Mouse (Mus musculus) macrophage (primary cell): ENCODE measurements around the gene Prss53. TPM values are rescaled to one million over a fixed set of nuclear protein-coding genes. Genes with fewer than 3 reads are reported as not detected.
"Not testable (repeated sequence)": the region's sequence is repeated elsewhere in the genome, so short reads cannot be mapped to it uniquely, and the experiment has no call there.

Experiments
- H3K27ac ChIP-seq: fragments of 350-480 bp; formaldehyde crosslinking; 2 replicates; pipeline ENCODE4 v1.9.0; 2021
- H3K36me3 ChIP-seq: fragments of 350-480 bp; formaldehyde crosslinking; 2 replicates; pipeline ENCODE4 v1.9.0; 2021; ENCODE audit errors: inconsistent target
- H3K4me3 ChIP-seq: fragments of 350-480 bp; formaldehyde crosslinking; 2 replicates; pipeline ENCODE4 v1.9.0; 2021; ENCODE audit errors: inconsistent target
- H3K79me2 ChIP-seq: fragments of 350-480 bp; formaldehyde crosslinking; 2 replicates; pipeline ENCODE4 v1.9.0; 2021; ENCODE audit errors: inconsistent target
- WGBS: methylation state at CpG from one replicate; pipeline ENCODE4 v1.1.7; 2026; ENCODE audit warnings: inconsistent platforms; ENCODE audit not compliant: missing documents; 5-methylcytosine and 5-hydroxymethylcytosine counted together
- polyA plus RNA-seq: library from polyadenylated mRNA; stranded (reverse); fragments of 250-400 nt; gene quantifications from 3 replicates; pipeline ENCODE4 v1.2.4, GENCODE M21; 2018; ENCODE audit warnings: inconsistent platforms

The Prss53 gene
- polyA plus RNA-seq, 1 experiment from 2014 or later: not detected

- H3K27ac ChIP-seq: no peak overlapping the region
- H3K36me3 ChIP-seq: no peaks in the 10 kb centered on the region
- no peak overlapping the region for H3K4me3 ChIP-seq
- H3K79me2 ChIP-seq: no peaks in the 10 kb centered on the region
- WGBS: 72% methylated on average over 9 of the region's 10 CpGs
Measured at GRCm38 (mm10) chr7:127898179-127898956, 7.6 kb upstream of the Prss53 start.

- H3K36me3 ChIP-seq: no peaks in the 10 kb centered on the region; the same call in 1 of the 2 replicates
- 98% methylated on average over 7 of the region's 7 CpGs for WGBS
- no peaks in the 10 kb centered on the region for H3K79me2 ChIP-seq
- H3K4me3 ChIP-seq: no peak overlapping the region
- no peak overlapping the region for H3K27ac ChIP-seq
Measured at GRCm38 (mm10) chr7:127897542-127897941, 6.8 kb upstream of the Prss53 start.

- H3K27ac ChIP-seq: no peak overlapping the region
Measured at GRCm38 (mm10) chr7:127896384-127896783, 5.6 kb upstream of the Prss53 start.

GRCm38 (mm10) chr7:127895891-127896290 lies 5.1 kb upstream of the Prss53 start:
- H3K4me3 ChIP-seq: peak overlapping the region; percentile 58
- not testable (repeated sequence) for H3K79me2 ChIP-seq, H3K36me3 ChIP-seq, H3K27ac ChIP-seq
- WGBS: 67% methylated on average over 6 of the region's 7 CpGs

More at GRCm38 (mm10) chr7:127896384-127896783, 5.6 kb upstream of the Prss53 start:
- H3K36me3 ChIP-seq: no peaks in the 10 kb centered on the region; the same call in 1 of the 2 replicates
- no peak overlapping the region for H3K4me3 ChIP-seq
- WGBS: 75% methylated on average over 11 of the region's 13 CpGs
- H3K79me2 ChIP-seq: no peaks in the 10 kb centered on the region

GRCm38 (mm10) chr7:127895442-127895841 lies 4.7 kb upstream of the Prss53 start, which contains the start of the genes Gm21974 and Vkorc1:
TSS of gene Gm21974 (minus strand) at chr7:127895454.
TSS of gene Vkorc1 (minus strand) at chr7:127895617.
- Histone ChIP-seq H3K27ac (0 out of 2 replicates have a peak within 1 kb of the TSS, but pooled peaks have one; percentile 12), H3K4me3 (peak within 1 kb of the TSS; percentile 58)

GRCm38 (mm10) chr7:127894480-127894879 lies 3.7 kb upstream of the Prss53 start:
- Histone ChIP-seq H3K27ac (no peak overlapping the region), H3K36me3 (peaks cover 7% of the 10 kb centered on the region; the same call in 1 of the 2 replicates), H3K4me3 (no peak overlapping the region), H3K79me2 (no peaks in the 10 kb centered on the region)
- 85% methylated on average over 5 of the region's 5 CpGs for WGBS

More at GRCm38 (mm10) chr7:127895442-127895841, 4.7 kb upstream of the Prss53 start, which contains the start of the genes Gm21974 and Vkorc1:
- Histone ChIP-seq H3K79me2 (no peaks in the 10 kb centered on the region), H3K36me3 (no peaks in the 10 kb centered on the region; the same call in 1 of the 2 replicates)
- under 1% methylated on average over 26 of the region's 26 CpGs for WGBS

- H3K4me3 ChIP-seq: no peak overlapping the region
- WGBS: 35% methylated on average over 3 of the region's 3 CpGs
- H3K27ac ChIP-seq: no peak overlapping the region
Measured at GRCm38 (mm10) chr7:127888821-127889220, 1.9 kb downstream of the Prss53 start.

GRCm38 (mm10) chr7:127887781-127888180 lies 3.0 kb downstream of the Prss53 start:
- H3K4me3 ChIP-seq: no peak overlapping the region
- WGBS: 95% methylated on average over 3 of the region's 3 CpGs
- H3K36me3 ChIP-seq: peaks cover 71% of the 10 kb centered on the region
- H3K79me2 ChIP-seq: peaks cover 30% of the 10 kb centered on the region; the same call in 1 of the 2 replicates
- no peak overlapping the region for H3K27ac ChIP-seq

More at GRCm38 (mm10) chr7:127888821-127889220, 1.9 kb downstream of the Prss53 start:
- Histone ChIP-seq H3K79me2 (peaks cover 19% of the 10 kb centered on the region; the same call in 1 of the 2 replicates), H3K36me3 (peaks cover 61% of the 10 kb centered on the region)

- H3K4me3 ChIP-seq: no peak overlapping the region
Measured at GRCm38 (mm10) chr7:127887191-127887590, 3.6 kb downstream of the Prss53 start.

GRCm38 (mm10) chr7:127886551-127886950 lies 4.2 kb downstream of the Prss53 start:
- H3K36me3 ChIP-seq: peaks cover 83% of the 10 kb centered on the region
- no peak overlapping the region for H3K4me3 ChIP-seq
- WGBS: 94% methylated on average over 6 of the region's 6 CpGs
- H3K27ac ChIP-seq: no peak overlapping the region
- peaks cover 42% of the 10 kb centered on the region; the same call in 1 of the 2 replicates for H3K79me2 ChIP-seq

More at GRCm38 (mm10) chr7:127887191-127887590, 3.6 kb downstream of the Prss53 start:
- H3K79me2 ChIP-seq: peaks cover 36% of the 10 kb centered on the region; the same call in 1 of the 2 replicates
- H3K27ac ChIP-seq: no peak overlapping the region
- peaks cover 77% of the 10 kb centered on the region for H3K36me3 ChIP-seq
- WGBS: 88% methylated on average over 8 of the region's 8 CpGs

GRCm38 (mm10) chr7:127885951-127886350 lies 4.8 kb downstream of the Prss53 start:
- Histone ChIP-seq H3K4me3 (no peak overlapping the region), H3K36me3 (peaks cover 89% of the 10 kb centered on the region), H3K79me2 (peaks cover 48% of the 10 kb centered on the region; the same call in 1 of the 2 replicates), H3K27ac (no peak overlapping the region)
- 51% methylated on average over 6 of the region's 6 CpGs for WGBS

GRCm38 (mm10) chr7:127880431-127880830 lies 10.3 kb downstream of the Prss53 start:
- peaks cover 75% of the 10 kb centered on the region for H3K36me3 ChIP-seq
- no peak overlapping the region for H3K4me3 ChIP-seq
- H3K27ac ChIP-seq: no peak overlapping the region
- WGBS: 92% methylated on average over 12 of the region's 12 CpGs
- peaks cover 86% of the 10 kb centered on the region for H3K79me2 ChIP-seq

- Histone ChIP-seq H3K36me3 (peaks cover 64% of the 10 kb centered on the region), H3K79me2 (peaks cover 86% of the 10 kb centered on the region), H3K27ac (no peak overlapping the region), H3K4me3 (no peak overlapping the region)
- 100% methylated on average over 9 of the region's 9 CpGs for WGBS
Measured at GRCm38 (mm10) chr7:127879301-127879700, 11.5 kb downstream of the Prss53 start.

- Histone ChIP-seq H3K4me3 (peak within 1 kb of the TSS; percentile 77), H3K36me3 (peaks cover 38% of the 10 kb centered on the region), H3K79me2 (peaks cover 86% of the 10 kb centered on the region), H3K27ac (peak within 1 kb of the TSS; percentile 92)
- under 1% methylated on average over 60 of the region's 60 CpGs for WGBS
Measured at GRCm38 (mm10) chr7:127876467-127877348, 14.1 kb downstream of the Prss53 start, which contains the start of gene Zfp668. TSS of gene Zfp668 (minus strand) at chr7:127876828.
